Mouse (Mus musculus) fat pad, adult 2 months (tissue): ENCODE data around the gene St8sia6.
"Not testable (repeated sequence)": the region's sequence is repeated elsewhere in the genome, so short reads cannot be mapped to it uniquely, and the experiment has no call there.

ENCODE experiments used
- DNase-seq: peaks from one replicate; pipeline ENCODE4 v3.0.0-alpha.2; 2011; ENCODE audit warnings: low read depth, low spot score; ENCODE audit errors: extremely low read depth

Gene St8sia6

DNA sequence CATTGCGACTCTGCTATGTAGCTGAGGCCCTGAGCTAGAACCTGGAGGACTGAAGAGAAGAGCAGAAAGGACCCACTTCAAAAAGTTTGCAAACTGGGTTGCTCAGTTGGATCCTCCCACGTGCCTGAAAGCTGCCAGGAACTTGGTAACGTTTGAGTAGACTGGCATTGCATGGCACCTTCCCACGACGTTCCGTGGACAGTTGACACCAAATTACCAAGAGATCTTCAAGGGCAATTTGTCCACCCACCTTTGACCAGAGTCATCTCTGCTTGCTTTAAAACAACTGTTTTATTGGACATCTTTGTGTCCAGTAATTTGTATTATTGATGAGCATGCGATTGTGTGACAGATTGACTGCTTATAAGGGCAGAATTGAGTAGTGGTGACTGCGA is at the start of gene St8sia6:
Gene St8sia6, minus strand, starts transcription at position 96 of the 395 bp plus-strand sequence.
- no peak for DNase-seq

DNA sequence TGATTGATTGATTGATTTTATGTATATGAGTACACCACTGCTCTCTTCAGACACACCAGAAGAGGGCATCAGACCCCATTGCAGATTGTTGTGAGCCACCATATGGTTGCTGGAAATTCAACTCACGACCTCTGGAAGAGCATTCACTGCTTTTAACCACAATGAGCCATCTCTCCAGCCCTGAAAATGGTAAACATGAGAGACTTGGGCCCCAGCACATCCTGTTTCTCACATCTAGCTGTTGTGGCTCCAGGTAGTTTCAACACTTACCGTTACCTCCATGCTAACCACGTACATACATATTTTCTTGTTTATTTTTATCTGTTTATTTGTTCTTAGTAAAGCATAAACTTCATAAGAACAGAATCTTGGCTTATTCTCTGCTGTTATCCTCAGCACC is 42.4 kb upstream of the St8sia6 start:
- DNase-seq, result no peak

DNA sequence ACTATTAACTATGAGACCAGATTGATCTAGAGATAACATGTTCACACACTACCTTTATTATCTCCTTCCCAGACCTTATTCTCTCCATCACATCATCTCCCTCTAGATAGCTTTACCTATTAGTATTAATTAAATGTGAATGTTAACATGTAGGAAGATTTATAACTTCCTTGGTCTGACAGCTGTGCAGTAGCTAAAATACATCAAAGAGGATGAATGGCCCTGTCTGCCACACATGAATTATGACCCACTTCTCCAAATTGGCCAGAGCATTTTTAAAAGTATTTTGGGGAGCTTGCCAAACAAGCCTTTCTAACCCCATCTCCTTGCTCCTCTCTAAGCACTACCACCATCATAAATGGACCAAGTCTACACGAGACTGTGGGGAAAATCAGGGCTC is 41.1 kb upstream of the St8sia6 start:
- no peak for DNase-seq

DNA sequence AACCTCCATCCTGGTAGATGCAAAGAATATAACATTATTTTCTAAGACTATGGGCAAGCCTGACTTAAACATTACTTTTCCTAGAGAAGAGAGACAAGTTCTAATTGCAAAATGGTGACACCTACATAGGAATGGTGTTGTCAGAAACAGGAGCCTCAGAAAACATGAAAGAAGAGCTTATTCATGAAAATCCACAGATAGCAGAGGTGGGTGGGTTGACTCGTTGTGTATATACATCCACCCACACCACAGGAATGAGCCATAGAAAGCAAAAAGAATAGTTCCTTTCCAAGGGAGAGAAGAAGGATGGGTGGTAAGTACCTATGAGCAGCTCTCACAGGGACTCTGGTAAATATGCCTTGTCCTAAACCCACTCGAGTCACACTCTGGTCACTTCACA is 22.8 kb upstream of the St8sia6 start:
- no peak for DNase-seq

DNA sequence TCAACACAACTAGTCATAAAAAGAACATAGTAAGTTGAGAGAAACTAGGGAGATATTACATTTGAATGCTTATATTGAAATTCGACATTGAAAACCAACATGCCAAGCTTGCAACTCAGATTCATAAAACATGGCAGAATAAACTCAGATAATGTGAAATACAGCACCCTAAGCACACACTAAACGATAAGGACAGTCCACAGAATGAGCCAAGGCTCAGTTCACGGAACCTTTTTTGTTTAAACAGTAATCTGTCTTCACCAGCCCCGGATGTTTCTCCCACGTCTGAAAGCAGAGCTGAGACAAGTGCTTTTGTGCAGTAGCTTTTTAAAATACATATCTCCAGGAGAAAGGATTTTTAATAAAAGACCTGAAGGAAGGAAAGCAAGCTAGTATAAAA is 14.7 kb upstream of the St8sia6 start:
- DNase-seq, result no peak

DNA sequence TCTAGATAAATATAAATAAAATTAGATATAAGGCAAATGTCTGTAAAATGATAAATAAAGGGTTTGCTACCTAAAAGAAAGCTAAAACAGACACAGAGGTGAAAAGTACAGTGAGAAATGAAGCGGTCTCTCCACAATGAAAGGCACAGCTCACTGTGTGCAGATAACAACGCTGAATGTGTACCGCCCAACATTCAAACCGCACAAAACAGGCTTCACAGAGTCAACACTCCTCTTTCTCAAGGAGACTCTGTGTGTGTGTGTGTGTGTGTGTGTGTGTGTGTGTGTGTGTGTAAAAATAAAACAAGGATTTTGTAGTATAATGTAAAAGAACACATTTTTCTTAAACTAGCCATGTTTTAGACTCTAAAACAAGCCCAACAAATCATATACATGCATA is 14.1 kb upstream of the St8sia6 start:
- DNase-seq, result no peak

DNA sequence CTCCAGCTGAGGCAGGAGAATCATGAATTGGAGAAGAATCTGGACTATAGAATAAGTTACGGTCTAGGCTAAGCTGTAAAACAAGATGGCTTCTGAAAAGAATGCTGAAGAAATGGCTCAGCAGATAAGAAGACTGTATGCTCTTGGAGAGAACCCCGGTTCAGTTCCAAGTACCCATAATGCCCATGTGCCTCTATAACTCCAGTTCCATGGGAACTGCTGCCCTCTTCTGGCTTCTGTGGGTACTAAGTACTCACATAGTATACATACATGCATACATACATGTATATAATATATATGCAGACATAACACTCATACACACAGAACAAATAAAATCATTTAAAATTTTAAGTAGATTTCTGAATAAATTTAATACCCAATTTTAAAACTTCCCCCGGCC is 12.3 kb upstream of the St8sia6 start:
- DNase-seq, result no peak

DNA sequence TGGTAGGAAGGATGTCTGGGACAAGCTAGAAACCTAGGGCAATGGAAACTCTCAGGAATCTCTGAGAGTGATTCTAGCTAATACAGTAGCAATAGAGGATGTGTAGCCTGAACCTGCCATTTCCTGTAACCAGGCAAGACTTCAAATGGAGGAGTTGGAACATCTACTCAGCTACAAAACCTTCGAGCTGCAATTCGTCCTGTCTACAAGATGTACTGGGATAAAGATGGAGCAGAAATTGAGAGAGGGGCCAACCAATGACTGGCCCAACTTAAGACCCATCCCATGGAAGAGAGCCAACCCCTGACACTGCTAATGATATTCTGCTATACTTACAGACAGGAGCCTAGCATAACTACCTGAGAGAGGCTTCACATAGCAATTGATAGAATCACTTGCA is 6.8 kb upstream of the St8sia6 start:
- no peak for DNase-seq

DNA sequence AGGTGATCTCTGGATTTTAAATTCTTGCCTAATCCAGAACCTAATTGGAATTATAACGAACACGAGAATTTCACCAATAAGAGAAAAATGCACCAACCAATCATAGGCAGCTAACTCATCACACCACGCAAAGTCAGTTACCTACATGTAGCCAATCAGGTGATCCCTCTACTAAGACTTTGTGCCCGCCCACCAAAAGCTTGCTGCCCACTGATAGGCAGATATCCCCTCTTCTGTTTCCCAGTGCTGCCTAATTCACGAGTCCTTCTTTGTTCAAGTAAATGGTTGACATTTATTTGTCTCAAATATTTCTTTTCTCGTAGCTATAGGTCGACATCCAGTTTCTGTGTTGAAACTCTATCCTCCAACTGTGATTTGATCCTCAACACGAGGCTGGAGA is 582 bp upstream of the St8sia6 start:
- no peak for DNase-seq

DNA sequence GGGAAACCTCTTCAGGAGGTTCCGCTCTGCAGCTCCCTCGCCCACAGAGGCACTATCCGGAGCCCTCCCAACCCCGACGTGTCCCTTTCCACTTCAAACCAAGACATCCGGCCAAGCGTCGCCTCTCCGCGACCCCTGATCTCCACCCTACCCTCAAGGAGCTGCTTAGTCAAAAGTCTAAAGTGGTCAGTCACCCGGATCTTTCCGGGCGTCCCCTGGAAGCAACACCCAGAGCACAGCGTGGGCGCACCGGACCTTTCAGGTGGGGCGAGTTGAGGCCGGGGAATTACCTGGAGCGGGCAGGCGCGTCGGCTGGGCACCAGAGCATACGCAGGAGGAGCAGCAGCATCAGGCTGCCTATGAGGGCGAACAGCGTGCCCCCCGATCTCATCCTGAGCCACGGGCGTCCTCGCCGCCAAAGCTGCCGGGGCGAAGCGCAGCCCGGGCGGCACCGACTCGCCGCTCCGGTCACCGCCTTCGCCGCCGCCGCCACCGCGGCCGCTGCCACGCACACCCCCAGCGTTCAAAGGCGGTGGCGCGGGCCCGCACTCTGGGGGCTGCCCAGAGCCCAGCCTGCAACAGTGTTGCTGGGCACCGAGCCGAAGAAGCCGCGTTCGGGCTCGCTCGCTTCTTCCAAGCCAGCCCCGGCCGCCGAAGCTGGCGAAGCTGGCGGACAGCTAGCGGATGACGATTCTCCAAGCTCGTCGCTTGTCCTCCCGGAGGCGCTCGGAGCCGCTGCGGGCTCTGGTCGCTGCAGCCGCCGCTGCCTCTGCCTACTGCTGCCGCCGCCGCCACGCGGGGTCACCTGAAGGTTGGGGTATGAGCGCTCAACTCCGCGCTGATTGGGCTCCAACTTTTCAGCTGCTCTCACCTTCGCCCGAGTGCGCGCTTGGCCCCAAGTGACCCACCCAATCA is 553 bp downstream of the St8sia6 start:
- no peak for DNase-seq

DNA sequence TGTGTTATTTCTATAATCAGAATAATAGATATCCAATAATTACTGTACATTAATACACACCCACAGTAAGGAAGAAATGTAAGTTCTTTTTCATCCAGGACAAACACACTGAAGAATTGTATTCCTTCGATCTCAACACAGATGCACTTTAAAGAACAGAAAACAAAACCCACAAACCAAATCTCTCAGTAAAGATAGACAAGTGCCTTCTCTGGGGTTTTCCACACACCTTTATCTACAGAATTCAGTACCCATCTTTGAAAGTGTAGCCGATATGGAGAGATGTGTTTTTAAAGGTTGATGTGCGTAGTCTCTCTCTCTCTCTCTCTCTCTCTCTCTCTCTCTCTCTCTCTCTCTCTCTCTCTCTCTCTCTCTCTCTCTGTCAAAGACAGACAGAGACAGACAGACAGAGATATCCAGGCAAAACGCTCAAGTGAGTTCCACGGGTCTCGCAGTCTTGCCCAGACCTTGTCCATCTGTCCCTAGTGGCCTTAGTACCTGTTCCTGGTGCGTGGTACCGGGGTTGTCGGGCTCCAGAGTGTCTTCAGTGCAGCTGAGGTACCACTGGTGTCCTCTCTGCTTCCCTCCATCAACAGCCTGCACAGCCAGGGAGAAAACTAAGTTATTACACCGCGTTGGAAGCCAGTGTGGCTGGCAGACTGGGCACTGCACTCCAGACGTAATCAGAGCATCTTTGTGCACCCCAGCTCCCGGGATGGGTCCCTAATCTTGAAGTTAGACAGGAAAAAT is 1.4 kb downstream of the St8sia6 start:
- DNase-seq, result no peak

DNA sequence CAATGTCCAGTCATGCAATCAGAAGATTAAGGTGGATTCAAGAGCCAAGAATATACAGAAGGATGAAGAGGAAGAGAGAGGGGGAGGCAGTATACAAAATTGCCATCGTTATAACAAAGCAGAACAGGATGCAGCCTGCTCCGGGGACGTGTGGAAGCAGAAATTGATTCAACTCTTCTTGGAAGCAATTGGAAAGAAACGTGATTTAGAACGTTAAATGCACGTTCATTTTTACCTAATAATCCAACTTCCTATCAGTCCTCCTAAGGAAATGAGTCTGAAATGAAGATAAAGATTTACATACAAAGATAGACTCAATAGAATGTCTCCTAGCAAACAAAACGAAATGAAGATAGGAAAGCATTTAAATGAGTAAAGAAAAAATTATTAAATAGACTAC is 2.3 kb downstream of the St8sia6 start:
- no peak for DNase-seq

DNA sequence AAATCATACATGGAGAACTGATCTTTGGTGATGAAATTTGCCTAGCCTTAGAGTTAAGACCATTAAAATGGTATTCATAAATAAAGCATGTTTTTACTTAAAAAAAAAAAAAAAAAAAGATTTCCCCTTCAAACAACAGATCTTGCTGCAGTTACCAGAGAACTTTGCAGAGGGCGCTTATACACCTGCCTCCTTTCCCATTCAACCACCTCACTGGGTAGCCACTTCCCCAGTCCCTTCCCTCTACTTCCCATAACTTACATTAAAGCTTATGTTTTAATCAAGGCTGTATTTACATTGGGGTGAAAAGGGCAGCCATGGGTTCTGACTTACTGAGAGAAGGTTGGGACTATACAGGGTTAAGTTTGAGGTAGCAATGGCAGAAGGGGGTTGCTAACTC is 4.5 kb downstream of the St8sia6 start:
- no peak for DNase-seq

DNA sequence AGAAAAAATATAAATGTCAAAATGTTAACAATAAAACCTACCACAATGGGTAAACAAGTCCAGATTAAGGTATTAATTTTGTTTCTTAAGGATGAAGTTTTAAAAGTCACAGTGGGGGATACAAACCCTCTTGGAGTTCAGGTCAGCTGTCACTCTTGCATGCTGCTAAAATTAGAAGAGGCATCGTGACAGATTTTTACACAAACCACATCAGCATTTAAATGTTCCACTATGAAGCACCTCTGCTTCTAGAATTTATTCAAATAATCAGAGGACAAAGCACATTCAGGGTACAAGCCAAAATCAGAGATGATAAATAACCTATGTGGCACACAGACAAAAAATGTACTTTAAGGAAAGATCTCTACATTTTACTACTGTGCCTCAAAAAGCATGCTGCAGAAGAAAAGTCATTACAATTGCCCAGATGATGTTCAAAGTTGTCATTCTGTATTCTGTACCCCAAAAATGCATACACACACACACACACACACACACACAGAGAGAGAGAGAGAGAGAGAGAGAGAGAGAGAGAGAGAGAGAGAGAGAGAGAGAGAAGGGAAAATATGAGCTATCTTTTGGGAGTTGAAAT is 7.2 kb downstream of the St8sia6 start:
- DNase-seq, result no peak

DNA sequence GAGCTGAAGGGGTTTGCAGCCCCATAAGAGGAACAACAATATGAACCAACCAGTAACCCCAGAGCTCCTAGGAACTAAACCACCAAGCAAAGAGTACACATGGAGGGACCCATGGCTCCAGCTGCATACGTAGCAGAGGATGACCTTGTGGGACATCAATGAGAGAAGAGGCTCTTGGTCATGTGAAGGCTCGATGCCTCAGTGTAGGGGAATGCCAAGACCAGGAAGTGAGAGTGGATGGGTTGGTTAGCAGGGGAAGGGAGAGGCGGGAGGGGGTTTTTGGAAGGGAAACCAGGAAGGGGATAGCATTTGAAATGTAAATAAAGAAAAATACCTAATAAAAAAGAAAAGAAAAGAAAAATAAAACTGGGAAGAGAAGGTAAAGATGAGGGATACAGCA is 7.9 kb downstream of the St8sia6 start:
- DNase-seq, result not testable (repeated sequence)

DNA sequence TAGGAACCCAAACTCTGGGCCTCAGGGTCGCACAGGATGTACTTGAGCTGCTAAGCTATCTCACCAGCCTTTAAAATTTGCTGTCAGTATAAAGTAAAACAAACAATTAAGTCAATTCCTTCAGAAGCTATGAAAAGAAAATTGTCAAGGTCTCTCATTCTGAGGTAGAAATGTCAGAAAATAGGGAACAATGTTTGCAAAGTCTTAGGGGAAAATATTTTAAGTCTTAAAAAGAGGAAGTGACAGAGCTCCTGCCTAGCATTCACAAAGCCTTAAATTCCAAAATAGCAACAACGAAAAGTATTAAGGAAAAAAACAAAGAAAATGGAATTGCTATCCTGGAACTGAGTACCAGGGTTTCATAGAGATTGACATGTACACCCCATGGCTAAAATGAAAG is 8.6 kb downstream of the St8sia6 start:
- no peak for DNase-seq

DNA sequence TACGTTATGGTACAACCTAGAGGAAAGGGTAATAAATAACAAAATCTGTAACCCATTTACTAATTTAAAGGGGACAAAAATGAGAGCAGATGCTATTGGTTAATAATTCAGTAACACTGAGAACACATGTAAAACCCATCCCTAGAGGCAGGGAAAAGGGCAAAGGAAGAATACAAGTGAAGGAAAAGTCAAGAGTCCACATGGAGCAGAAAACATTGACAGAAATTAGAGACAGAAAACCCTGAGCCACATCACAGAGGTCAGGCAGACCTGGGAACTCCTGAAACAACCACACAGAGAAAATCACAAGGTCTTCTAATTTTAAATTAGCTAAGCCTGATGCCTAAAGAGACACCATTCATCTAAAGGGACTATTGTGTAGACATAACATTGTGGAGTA is 9.4 kb downstream of the St8sia6 start:
- DNase-seq, result no peak

DNA sequence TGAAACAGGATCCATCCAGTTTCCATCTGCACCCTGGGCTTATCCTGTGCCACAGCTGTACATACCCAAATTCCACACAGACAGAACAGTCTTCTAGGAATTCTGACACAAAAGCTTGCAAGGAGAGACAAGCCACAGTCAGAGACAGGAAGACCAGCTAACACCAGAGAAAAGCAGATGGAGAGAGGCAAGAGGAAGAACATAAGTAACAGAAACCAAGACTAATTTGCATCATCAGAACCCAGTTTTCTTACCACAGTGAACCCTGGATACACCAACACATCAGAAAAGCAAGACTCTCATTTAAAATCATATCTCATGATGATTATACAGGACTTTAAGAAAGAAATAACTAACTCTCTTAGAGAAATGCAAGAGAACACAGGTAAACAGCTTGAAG is 16.8 kb downstream of the St8sia6 start:
- no peak for DNase-seq

DNA sequence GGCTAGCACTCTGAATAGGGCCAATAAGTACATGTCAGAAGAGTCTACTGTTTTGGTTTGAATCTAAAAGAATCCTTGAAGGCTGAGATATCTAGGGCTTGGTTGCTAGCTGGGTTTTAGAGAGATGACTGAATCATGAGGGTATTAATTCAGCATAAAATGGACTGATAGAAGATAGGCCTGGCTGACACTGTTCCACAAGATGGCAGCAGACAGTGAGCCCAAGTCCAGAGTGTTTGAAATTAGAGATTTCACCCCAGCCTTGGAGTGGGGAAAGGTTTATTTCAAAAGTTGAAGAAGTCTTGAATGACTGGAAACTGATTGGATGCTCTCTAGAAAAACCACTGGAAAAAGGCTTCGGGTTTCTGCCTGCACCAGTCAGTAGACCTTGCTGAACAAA is 17.4 kb downstream of the St8sia6 start:
- no peak for DNase-seq

DNA sequence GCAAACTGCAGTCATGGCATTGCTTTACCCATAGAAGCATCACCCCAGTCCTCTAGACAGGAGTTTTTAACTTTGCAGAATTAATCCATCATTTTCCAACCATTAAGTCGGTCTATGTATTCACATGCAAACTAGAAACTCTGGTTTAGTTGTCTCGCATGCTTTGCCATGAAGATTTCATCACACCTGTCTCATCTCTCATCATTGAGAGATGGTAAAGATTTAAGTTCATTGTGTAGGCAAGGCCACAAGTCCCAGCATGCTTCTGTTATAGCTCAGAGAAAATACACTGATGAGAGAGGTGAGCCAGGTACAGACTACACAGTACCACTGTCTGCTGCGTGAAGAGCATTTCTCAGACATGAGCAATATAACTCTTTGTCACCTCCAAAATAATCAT is 18.8 kb downstream of the St8sia6 start:
- DNase-seq, result peak; percentile 95

DNA sequence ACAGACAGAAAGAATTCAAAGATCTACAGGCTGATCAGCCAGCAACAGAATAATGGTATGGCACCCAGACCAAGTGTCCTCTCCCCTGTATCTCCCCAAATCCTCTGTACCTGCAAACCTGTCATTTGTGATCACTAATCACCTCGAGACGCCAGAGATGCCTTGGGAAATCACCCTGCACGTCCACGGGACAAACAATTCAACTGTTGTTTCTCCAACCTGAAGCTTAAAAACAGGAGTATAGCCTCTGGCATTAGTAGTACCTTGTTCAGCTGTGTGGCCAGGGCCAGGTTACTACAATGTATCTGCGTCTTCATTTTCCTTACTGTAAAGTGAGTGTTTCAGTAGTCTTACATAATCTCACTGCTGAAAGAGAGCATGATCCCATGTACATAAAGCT is 25.3 kb downstream of the St8sia6 start:
- peak; percentile 51 for DNase-seq
